Mouse (Mus musculus) heart, embryonic 13.5 days (tissue): ENCODE measurements around the gene Traf7. TPM values are rescaled to one million over a fixed set of nuclear protein-coding genes. Genes with fewer than 3 reads are reported as not detected.
A peak's percentile ranks its signal among the peaks of the same experiment; 100 is the strongest.

Experiments used
- ATAC-seq: fragments of 200-750 bp; cut with Nextera tagmentation; 2 replicates; pipeline ENCODE4 v1.8.0; 2017; ENCODE audit warnings: moderate TSS enrichment; ENCODE audit not compliant: insufficient number of reproducible peaks, low FRiP score, low TSS enrichment; ENCODE audit errors: extremely low read depth
- H3K27ac ChIP-seq: fragments of 300-500 bp; sonication (generic); replicated peaks from 2 replicates; pipeline ENCODE4 v1.5.1; 2015; ENCODE audit warnings: moderate library complexity, mild to moderate bottlenecking, inconsistent platforms
- H3K27me3 ChIP-seq: fragments of 300-500 bp; sonication (generic); replicated peaks from 2 replicates; pipeline ENCODE4 v1.6.1; 2015; ENCODE audit warnings: mild to moderate bottlenecking, inconsistent platforms
- H3K36me3 ChIP-seq: fragments of 300-500 bp; sonication (generic); 2 replicates; pipeline ENCODE4 v1.6.1; 2015; ENCODE audit warnings: mild to moderate bottlenecking, inconsistent platforms
- H3K4me1 ChIP-seq: fragments of 300-500 bp; sonication (generic); 2 replicates; pipeline ENCODE4 v1.6.1; 2015; ENCODE audit warnings: inconsistent platforms
- H3K4me2 ChIP-seq: fragments of 300-500 bp; sonication (generic); 2 replicates; pipeline ENCODE4 v1.6.1; 2015; ENCODE audit warnings: inconsistent platforms, mild to moderate bottlenecking, moderate library complexity
- H3K4me3 ChIP-seq: fragments of 300-500 bp; sonication (generic); 2 replicates; pipeline ENCODE4 v1.5.1; 2015; ENCODE audit warnings: moderate library complexity, mild to moderate bottlenecking, inconsistent platforms
- H3K9ac ChIP-seq: fragments of 300-500 bp; sonication (generic); 2 replicates; pipeline ENCODE4 v1.6.1; 2015; ENCODE audit warnings: inconsistent platforms, mild to moderate bottlenecking, moderate library complexity
- H3K9me3 ChIP-seq: fragments of 300-500 bp; sonication (generic); 2 replicates; pipeline ENCODE4 v1.6.1; 2016; ENCODE audit warnings: inconsistent platforms
- WGBS: fragments of 180-500 bp; shearing (Covaris S2); methylation state at CpG from one replicate; pipeline ENCODE4 v1.1.7; 2015; ENCODE audit warnings: mixed read lengths; 5-methylcytosine and 5-hydroxymethylcytosine counted together
- polyA plus RNA-seq: library from polyadenylated mRNA; unstranded; fragments of >200 nt; fragmentation: Nextera tagmentation; extraction: Ambion mirVana; gene quantifications from 2 replicates; pipeline ENCODE4 v1.2.1, GENCODE M21; 2015

Gene Traf7
- polyA plus RNA-seq, 1 experiment from 2014 or later = 76.1 TPM

DNA sequence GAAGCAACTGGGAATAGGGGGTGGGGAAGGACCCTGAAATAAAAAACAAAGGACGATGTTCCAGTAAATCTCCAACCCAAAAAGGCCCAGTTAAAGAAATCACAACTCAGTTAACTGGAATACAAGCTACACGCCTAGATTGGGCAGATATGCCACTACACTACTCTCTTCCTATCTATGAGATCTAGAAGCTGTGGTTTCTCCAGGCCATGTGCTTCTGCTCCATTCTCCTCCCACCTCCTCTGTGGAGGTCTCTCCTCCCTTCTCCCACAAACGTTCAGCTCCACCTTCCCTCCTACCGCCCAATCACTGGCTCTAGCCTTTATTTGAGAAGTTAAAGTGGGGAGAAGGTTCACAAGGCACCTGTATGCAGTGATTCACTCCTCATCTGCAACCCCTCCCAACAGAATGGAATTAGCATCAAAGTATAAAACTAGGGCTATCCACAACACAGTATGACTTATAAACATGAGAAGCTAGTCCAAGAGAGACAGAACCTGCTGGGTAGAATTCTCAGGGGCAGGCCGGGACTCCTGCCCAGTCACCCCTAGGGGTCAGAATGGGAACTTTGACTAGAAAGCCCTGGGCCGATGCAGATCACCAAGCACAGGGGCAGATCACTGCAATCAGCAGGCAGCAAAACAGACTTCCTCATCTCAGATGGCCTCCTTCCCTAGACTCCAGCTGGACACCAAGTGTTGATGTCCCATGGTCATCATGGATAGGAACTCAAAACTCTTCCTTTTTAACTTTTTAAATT is 64.2 kb downstream of the Traf7 start:
- H3K9ac ChIP-seq = no peak overlapping the region

DNA sequence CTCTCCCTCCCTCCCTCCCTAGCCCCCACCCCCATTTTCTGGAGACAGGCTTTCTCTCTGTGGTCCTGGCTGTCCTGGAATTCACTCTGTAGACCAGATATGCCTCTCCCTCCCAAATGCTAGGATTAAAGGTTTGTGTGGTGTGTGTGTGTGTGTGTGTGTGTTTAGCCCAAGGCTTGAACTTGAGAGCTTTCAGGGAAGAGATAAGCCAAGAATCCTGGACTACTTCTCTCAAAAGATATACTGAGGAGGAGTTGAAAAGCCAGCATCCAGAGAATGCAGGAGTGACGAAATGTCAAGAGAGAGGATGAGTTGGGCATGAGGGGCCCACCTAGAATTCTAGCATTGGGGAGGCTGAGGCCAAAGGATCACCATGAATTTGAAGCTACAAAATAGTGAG is 64.8 kb downstream of the Traf7 start:
- no peaks in the 10 kb centered on the region for H3K27me3 ChIP-seq
- no peak for ATAC-seq
- H3K36me3 ChIP-seq = no peaks in the 10 kb centered on the region

More for the DNA sequence above, 64.2 kb downstream of the Traf7 start:
- no peak for ATAC-seq
- Histone ChIP-seq H3K36me3 (no peaks in the 10 kb centered on the region), H3K4me3 (no peak overlapping the region), H3K9me3 (no peaks in the 10 kb centered on the region), H3K4me1 (peaks cover 14% of the 10 kb centered on the region), H3K27ac (peak overlapping the region; percentile 16; the same call in 1 of the 2 replicates), H3K4me2 (peak overlapping the region; percentile 20; the same call in 1 of the 2 replicates), H3K27me3 (no peaks in the 10 kb centered on the region)
- 44% methylated on average over 6 of the region's 6 CpGs for WGBS

DNA sequence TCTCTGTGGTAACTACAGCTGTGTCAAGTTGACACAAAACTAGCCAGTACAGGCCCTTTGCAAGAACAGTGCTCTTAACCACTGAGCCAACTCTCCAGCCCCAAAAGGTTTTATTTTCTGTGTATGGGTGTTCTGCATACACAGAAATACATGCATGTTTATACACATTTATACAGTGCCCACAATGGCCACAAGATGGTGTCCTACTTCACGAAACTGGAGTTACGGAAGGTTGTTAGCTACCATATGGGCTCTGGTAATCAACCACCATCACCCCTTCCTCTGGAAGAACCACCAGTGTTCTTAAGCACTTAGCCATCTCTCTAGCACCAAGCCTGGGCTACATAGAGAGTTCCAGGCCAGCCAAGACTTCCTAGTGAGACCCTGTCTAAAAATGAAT is 66.2 kb downstream of the Traf7 start:
- Histone ChIP-seq H3K9ac (no peak overlapping the region), H3K36me3 (no peaks in the 10 kb centered on the region), H3K27me3 (no peaks in the 10 kb centered on the region), H3K4me2 (no peak overlapping the region), H3K4me3 (no peak overlapping the region), H3K27ac (no peak overlapping the region), H3K4me1 (peaks cover 14% of the 10 kb centered on the region), H3K9me3 (no peaks in the 10 kb centered on the region)
- 69% methylated on average over 2 of the region's 2 CpGs for WGBS
- ATAC-seq = no peak

More for the DNA sequence above, 64.8 kb downstream of the Traf7 start:
- H3K27ac ChIP-seq = peak overlapping the region; percentile 50; the same call in 1 of the 2 replicates
- H3K9me3 ChIP-seq = no peaks in the 10 kb centered on the region
- H3K4me2 ChIP-seq = peak overlapping the region; percentile 20; the same call in 1 of the 2 replicates
- peaks cover 14% of the 10 kb centered on the region for H3K4me1 ChIP-seq
- 50% methylated on average over 1 of the region's 1 CpGs for WGBS
- 0 out of 2 replicates have a peak overlapping the region, but pooled peaks have one; percentile 37 for H3K9ac ChIP-seq
- H3K4me3 ChIP-seq = no peak overlapping the region

Other genes with a start within 250 kb of the Traf7 start
- gene Abca17, start 176.9 kb downstream of the Traf7 start, polyA plus RNA-seq = 0.11 TPM in 1 of 2 replicates, not detected in the other
- 6.2 and 6.4 TPM in 2 replicates for gene Abca3, start 176.0 kb downstream of the Traf7 start, polyA plus RNA-seq
- 234 and 235 TPM in 2 replicates for gene Rnps1, start 113.4 kb downstream of the Traf7 start, polyA plus RNA-seq
- gene Eci1, start 101.3 kb downstream of the Traf7 start, polyA plus RNA-seq = 234 and 266 TPM in 2 replicates
- 1.5 and 1.7 TPM in 2 replicates for gene Dnase1l2, start 84.8 kb downstream of the Traf7 start, polyA plus RNA-seq
- 24.5 and 25.9 TPM in 2 replicates for gene E4f1, start 57.6 kb downstream of the Traf7 start, polyA plus RNA-seq
- gene Pgp, start 57.5 kb downstream of the Traf7 start, polyA plus RNA-seq = 61.3 and 66.8 TPM in 2 replicates
- 0.27 TPM in 1 of 2 replicates, not detected in the other for gene Bricd5, start 54.1 kb downstream of the Traf7 start, polyA plus RNA-seq
- gene Mlst8, start 48.9 kb downstream of the Traf7 start, polyA plus RNA-seq = 18.1 TPM in 2 replicates
- gene Caskin1, start 39.3 kb downstream of the Traf7 start, polyA plus RNA-seq = 0.55 and 0.76 TPM in 2 replicates
- 1.0 and 1.4 TPM in 2 replicates for gene Rab26, start 6.3 kb upstream of the Traf7 start, polyA plus RNA-seq
- gene Pkd1, start 21.9 kb upstream of the Traf7 start, polyA plus RNA-seq = 10.9 and 14.2 TPM in 2 replicates
- gene Tsc2, start 104.7 kb upstream of the Traf7 start, polyA plus RNA-seq = 43.4 and 47.9 TPM in 2 replicates
- gene Nthl1, start 104.7 kb upstream of the Traf7 start, polyA plus RNA-seq = 9.6 and 9.8 TPM in 2 replicates
- 46.8 and 51.1 TPM in 2 replicates for gene Slc9a3r2, start 122.4 kb upstream of the Traf7 start, polyA plus RNA-seq
- gene Npw, start 130.5 kb upstream of the Traf7 start, polyA plus RNA-seq = not detected in 2 replicates
- 15.1 and 15.8 TPM in 2 replicates for gene Zfp598, start 141.7 kb upstream of the Traf7 start, polyA plus RNA-seq
- 0.59 and 0.83 TPM in 2 replicates for gene Syngr3, start 162.0 kb upstream of the Traf7 start, polyA plus RNA-seq
- 31.4 and 31.9 TPM in 2 replicates for gene Gfer, start 168.2 kb upstream of the Traf7 start, polyA plus RNA-seq
- gene Noxo1, start 168.3 kb upstream of the Traf7 start, polyA plus RNA-seq = 1.1 TPM in 2 replicates
- 45.7 and 47.4 TPM in 2 replicates for gene Tbl3, start 179.7 kb upstream of the Traf7 start, polyA plus RNA-seq
- gene Rnf151, start 190.1 kb upstream of the Traf7 start, polyA plus RNA-seq = not detected in 2 replicates
- gene Rps2, start 190.2 kb upstream of the Traf7 start, polyA plus RNA-seq = 903 and 1,010 TPM in 2 replicates
- gene Ndufb10, start 196.5 kb upstream of the Traf7 start, polyA plus RNA-seq = 344 and 399 TPM in 2 replicates
- 0.68 and 1.1 TPM in 2 replicates for gene Rpl3l, start 199.9 kb upstream of the Traf7 start, polyA plus RNA-seq
- 18.0 and 20.4 TPM in 2 replicates for gene Msrb1, start 208.7 kb upstream of the Traf7 start, polyA plus RNA-seq
- gene Hs3st6, start 225.1 kb upstream of the Traf7 start, polyA plus RNA-seq = 0.24 and 0.59 TPM in 2 replicates